Mouse (Mus musculus) testis, adult 2 months (tissue): ENCODE results near the gene Cxcr5.

ENCODE experiments used
- CTCF ChIP-seq: fragments of 200-500 bp; IDR thresholded peaks from 2 replicates; pipeline ENCODE4 v1.5.1; 2012; ENCODE audit warnings: low read depth, mild to moderate bottlenecking, inconsistent platforms, low read length, moderate library complexity; ENCODE audit not compliant: control insufficient read depth, insufficient read depth, insufficient replicate concordance
- POLR2A ChIP-seq: fragments of 200-500 bp; IDR thresholded peaks from 2 replicates; pipeline ENCODE4 v1.6.1; 2012; ENCODE audit warnings: low read depth, mild to moderate bottlenecking, inconsistent platforms, low read length, moderate library complexity; ENCODE audit not compliant: control insufficient read depth

DNA sequence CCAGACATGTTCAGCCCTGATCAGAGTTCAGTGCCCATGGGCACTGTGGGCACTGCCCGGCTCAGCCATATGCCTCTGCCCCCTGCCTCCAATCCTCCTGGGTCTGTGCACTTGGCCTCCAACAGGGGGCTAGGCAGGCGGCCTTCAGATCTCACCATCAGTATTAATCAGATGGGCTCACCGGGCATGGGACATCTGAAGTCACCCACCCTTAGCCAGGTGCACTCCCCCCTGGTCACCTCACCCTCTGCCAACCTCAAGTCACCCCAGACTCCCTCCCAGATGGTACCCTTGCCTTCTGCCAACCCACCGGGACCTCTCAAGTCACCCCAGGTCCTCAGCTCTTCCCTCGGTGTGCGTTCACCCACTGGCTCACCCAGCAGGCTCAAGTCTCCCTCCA is 54.3 kb downstream of the Cxcr5 start:
- TF ChIP-seq CTCF: no peak
- TF ChIP-seq POLR2A: no peak
